Mouse (Mus musculus) limb, embryonic 11.5 days (tissue): Measurements from ENCODE around the gene Caln1. TPM values are rescaled to one million over a fixed set of nuclear protein-coding genes. Genes with fewer than 3 reads are reported as not detected.
A peak's percentile ranks its signal among the peaks of the same experiment; 100 is the strongest.

Experiments used
- ATAC-seq: fragments of 200-750 bp; cut with Nextera tagmentation; 2 replicates; pipeline ENCODE4 v1.8.0; 2017; ENCODE audit warnings: low read depth; ENCODE audit not compliant: insufficient number of reproducible peaks, low FRiP score, low TSS enrichment
- DNase-seq: peaks from one replicate; pipeline ENCODE4 v3.0.0-alpha.2; 2015; ENCODE audit warnings: low spot score
- H3K27ac ChIP-seq: fragments of 300-500 bp; sonication (generic); replicated peaks from 2 replicates; pipeline ENCODE4 v1.5.1; 2014; ENCODE audit warnings: low read depth, mild to moderate bottlenecking, low read length
- H3K27me3 ChIP-seq: fragments of 300-500 bp; sonication (generic); 2 replicates; pipeline ENCODE4 v1.6.1; 2014; ENCODE audit warnings: mild to moderate bottlenecking, low read length, mixed read lengths; ENCODE audit not compliant: control insufficient read depth, insufficient read depth
- H3K36me3 ChIP-seq: fragments of 300-500 bp; sonication (generic); 2 replicates; pipeline ENCODE4 v1.6.1; 2014; ENCODE audit warnings: mild to moderate bottlenecking, low read length, moderate library complexity, mixed read lengths; ENCODE audit not compliant: control insufficient read depth, insufficient read depth
- H3K4me1 ChIP-seq: fragments of 300-500 bp; sonication (generic); 2 replicates; pipeline ENCODE4 v1.6.1; 2014; ENCODE audit warnings: low read length, mixed read lengths; ENCODE audit not compliant: control insufficient read depth, insufficient read depth
- H3K4me2 ChIP-seq: fragments of 300-500 bp; sonication (generic); 2 replicates; pipeline ENCODE4 v1.6.1; 2014; ENCODE audit warnings: low read depth, mild to moderate bottlenecking, moderate library complexity; ENCODE audit not compliant: severe bottlenecking
- H3K4me3 ChIP-seq: fragments of 300-500 bp; sonication (generic); 2 replicates; pipeline ENCODE4 v1.5.1; 2014; ENCODE audit warnings: low read depth, low read length
- H3K9ac ChIP-seq: fragments of 300-500 bp; sonication (generic); 2 replicates; pipeline ENCODE4 v1.6.1; 2014; ENCODE audit warnings: mild to moderate bottlenecking, low read length
- H3K9me3 ChIP-seq: fragments of 300-500 bp; sonication (generic); 2 replicates; pipeline ENCODE4 v1.6.1; 2016; ENCODE audit warnings: low read length; ENCODE audit not compliant: control insufficient read depth
- WGBS: fragments of 180-500 bp; shearing (Covaris S2); extraction: QIAGEN DNeasy Blood & Tissue Kit; methylation state at CpG from one replicate; pipeline ENCODE4 v1.1.7; 2014; 5-methylcytosine and 5-hydroxymethylcytosine counted together
- polyA plus RNA-seq: library from polyadenylated mRNA; unstranded; fragments of >200 nt; fragmentation: Nextera tagmentation; extraction: Ambion mirVana; gene quantifications from 2 replicates; pipeline ENCODE4 v1.2.1, GENCODE M21; 2014

Gene Caln1
- polyA plus RNA-seq, 1 experiment from 2014 or later, result 0.11 TPM

DNA sequence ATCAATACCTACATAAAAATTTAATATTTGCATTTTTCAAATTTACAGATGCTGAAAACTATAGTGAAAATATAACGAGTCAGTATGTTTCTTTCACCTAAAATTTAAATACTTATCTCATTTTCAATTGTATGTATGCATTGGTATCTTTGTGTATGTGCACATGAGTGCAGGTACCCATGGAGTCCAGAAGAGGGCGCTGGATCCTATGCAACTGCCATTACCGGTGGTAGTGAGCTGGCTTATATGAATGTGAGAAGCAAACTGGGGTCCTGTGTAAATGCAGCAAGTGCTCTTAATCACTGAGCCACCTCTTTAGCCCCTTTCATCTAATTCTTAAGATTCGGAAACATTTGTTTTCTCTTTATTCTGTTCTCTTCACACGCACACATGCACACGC, 146.1 kb downstream of the Caln1 start:
- no peak for ATAC-seq
- Histone ChIP-seq H3K4me2 (no peak overlapping the region), H3K36me3 (no peaks in the 10 kb centered on the region), H3K4me3 (no peak overlapping the region), H3K4me1 (no peaks in the 10 kb centered on the region), H3K27me3 (no peaks in the 10 kb centered on the region), H3K9ac (no peak overlapping the region), H3K27ac (no peak overlapping the region), H3K9me3 (no peaks in the 10 kb centered on the region; the same call in 1 of the 2 replicates)
- DNase-seq, result no peak
- 80% methylated on average over 6 of the region's 6 CpGs for WGBS

DNA sequence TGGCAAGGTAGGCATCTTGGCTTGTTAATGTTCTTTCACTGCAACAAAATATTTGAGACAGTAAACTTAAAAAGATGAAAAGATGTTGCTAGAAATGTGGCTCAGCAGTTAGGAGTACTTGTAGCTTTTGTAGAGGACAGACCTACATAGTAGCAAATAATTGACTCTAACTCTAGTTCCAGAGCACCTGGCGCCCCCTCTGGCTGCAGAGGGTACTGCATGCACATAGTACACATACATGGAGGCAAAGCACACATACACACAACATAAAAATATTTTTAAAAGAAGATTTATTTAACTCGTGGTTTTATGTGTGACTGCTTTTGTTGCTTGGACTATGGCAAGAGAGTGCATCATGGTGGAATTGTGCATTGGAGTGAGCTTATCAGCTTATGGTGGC, 151.3 kb downstream of the Caln1 start:
- no peaks in the 10 kb centered on the region for H3K4me1 ChIP-seq
- no peaks in the 10 kb centered on the region for H3K27me3 ChIP-seq
- no peak overlapping the region for H3K9ac ChIP-seq
- no peak overlapping the region for H3K4me2 ChIP-seq
- H3K36me3 ChIP-seq, result no peaks in the 10 kb centered on the region
- H3K27ac ChIP-seq, result no peak overlapping the region
- H3K4me3 ChIP-seq, result no peak overlapping the region
- no peak for ATAC-seq
- DNase-seq, result no peak
- peaks cover 2% of the 10 kb centered on the region; the same call in 1 of the 2 replicates for H3K9me3 ChIP-seq
- WGBS, result 62% methylated on average over 2 of the region's 2 CpGs

GRCm38 (mm10) chr5:130527416-130527815, 158.2 kb downstream of the Caln1 start:
- Histone ChIP-seq H3K27me3 (no peaks in the 10 kb centered on the region), H3K9me3 (no peaks in the 10 kb centered on the region), H3K36me3 (no peaks in the 10 kb centered on the region), H3K4me2 (no peak overlapping the region), H3K4me3 (no peak overlapping the region), H3K9ac (no peak overlapping the region), H3K27ac (no peak overlapping the region), H3K4me1 (no peaks in the 10 kb centered on the region)
- no peak for DNase-seq
- no peak for ATAC-seq
- 90% methylated on average over 2 of the region's 2 CpGs for WGBS

DNA sequence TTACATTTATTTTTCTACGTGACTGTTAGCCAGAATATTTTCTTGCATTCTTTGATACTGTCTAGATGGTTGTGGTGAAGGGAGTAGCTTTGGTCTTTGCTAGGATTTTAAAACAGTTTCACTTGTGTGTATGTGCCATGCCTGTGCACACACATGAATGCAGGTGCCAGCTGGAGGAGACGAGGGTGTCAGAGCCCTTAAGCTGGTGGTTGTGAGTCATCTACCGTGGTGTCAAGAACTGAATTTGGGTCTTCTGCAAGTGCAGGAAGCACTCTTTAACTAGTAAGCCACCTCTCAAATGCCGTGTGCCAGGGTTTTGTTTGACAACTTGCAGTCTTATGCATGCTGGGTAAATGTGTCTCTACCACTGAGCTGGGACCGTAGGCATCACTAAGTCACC, 178.2 kb downstream of the Caln1 start:
- Histone ChIP-seq H3K4me3 (no peak overlapping the region), H3K36me3 (no peaks in the 10 kb centered on the region), H3K9ac (no peak overlapping the region), H3K27ac (no peak overlapping the region), H3K4me1 (no peaks in the 10 kb centered on the region), H3K27me3 (no peaks in the 10 kb centered on the region), H3K4me2 (no peak overlapping the region), H3K9me3 (no peaks in the 10 kb centered on the region)
- ATAC-seq (no peak), DNase-seq (no peak)
- WGBS, result 91% methylated on average over 5 of the region's 5 CpGs

DNA sequence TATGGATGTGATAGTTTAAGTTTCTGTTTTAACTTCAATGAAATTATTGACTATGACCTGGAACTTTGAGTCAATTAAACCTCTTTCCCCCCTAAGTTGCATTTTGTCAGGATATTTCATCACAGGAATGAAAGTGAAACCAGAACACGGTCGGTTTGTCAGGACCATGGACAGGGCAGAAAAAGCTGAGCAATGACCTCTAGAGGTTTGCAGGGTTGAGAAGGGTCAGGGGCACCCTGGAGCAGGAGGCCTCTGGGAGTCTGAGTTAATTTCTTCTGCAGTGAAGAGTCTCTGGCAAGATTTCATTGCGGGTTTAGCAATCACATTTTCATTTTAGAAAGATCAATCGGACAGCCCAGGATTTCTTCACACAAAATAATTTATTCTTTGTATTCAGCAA, 184.7 kb downstream of the Caln1 start:
- ATAC-seq, result no peak

GRCm38 (mm10) chr5:130563146-130563545, 193.9 kb downstream of the Caln1 start:
- Histone ChIP-seq H3K4me1 (no peaks in the 10 kb centered on the region), H3K27ac (no peak overlapping the region), H3K27me3 (no peaks in the 10 kb centered on the region), H3K9me3 (0 out of 2 replicates have a peak, but pooled peaks cover 3% of the 10 kb centered on the region), H3K4me2 (no peak overlapping the region), H3K4me3 (no peak overlapping the region), H3K9ac (no peak overlapping the region), H3K36me3 (no peaks in the 10 kb centered on the region)
- no peak for ATAC-seq
- 62% methylated on average over 3 of the region's 3 CpGs for WGBS
- DNase-seq, result no peak

More for the DNA sequence above, 184.7 kb downstream of the Caln1 start:
- H3K27ac ChIP-seq, result no peak overlapping the region
- no peaks in the 10 kb centered on the region for H3K4me1 ChIP-seq
- DNase-seq, result peak; percentile 57
- H3K27me3 ChIP-seq, result no peaks in the 10 kb centered on the region
- no peak overlapping the region for H3K4me2 ChIP-seq
- no peak overlapping the region for H3K9ac ChIP-seq
- WGBS, result 58% methylated on average over 4 of the region's 4 CpGs
- H3K36me3 ChIP-seq, result no peaks in the 10 kb centered on the region
- no peak overlapping the region for H3K4me3 ChIP-seq
- no peaks in the 10 kb centered on the region for H3K9me3 ChIP-seq

DNA sequence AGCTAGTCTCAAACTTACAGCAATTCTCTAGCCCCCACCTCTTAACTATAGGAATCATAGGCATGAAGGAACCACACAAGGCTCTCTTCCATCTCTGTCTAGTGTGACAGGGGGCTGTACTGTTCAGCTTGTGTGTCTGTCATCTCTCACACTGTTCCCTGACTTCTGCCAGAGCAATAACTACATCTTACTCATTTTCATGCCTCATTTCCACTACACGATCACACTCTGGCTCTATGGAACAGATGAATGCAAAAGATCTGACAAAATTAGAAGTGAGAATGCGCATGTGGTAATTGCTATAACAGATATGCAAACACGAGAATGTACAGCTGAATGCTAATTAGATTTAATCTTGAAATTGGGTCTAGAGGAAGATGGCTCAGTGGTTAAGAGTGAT, 196.7 kb downstream of the Caln1 start:
- no peaks in the 10 kb centered on the region for H3K36me3 ChIP-seq
- DNase-seq, result no peak
- no peak overlapping the region for H3K27ac ChIP-seq
- H3K4me3 ChIP-seq, result no peak overlapping the region
- no peak for ATAC-seq
- H3K9ac ChIP-seq, result no peak overlapping the region
- H3K9me3 ChIP-seq, result 0 out of 2 replicates have a peak, but pooled peaks cover 3% of the 10 kb centered on the region
- whole genome bisulfite sequencing, result 94% methylated on average over 3 of the region's 3 CpGs
- no peak overlapping the region for H3K4me2 ChIP-seq
- H3K4me1 ChIP-seq, result no peaks in the 10 kb centered on the region
- H3K27me3 ChIP-seq, result no peaks in the 10 kb centered on the region

DNA sequence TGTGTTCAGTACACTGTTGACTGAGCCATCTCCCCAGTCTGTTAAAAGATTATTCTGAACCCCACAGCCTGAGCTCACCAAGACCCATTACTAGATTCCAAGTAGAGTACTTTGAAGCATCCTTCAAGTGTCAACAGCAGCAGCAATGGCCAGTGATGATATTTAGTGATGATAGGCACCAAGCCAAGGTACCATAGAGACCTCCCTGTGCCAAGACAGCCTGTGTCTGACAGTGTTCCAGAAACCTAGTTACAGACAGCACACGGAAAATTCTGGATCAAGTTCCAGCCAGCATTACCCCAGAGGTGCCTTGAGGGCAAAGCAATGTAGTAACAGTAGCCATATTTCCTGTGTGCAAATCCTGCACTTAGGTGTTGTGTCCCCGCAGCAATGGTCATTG, 208.3 kb downstream of the Caln1 start:
- H3K27ac ChIP-seq, result no peak overlapping the region
- WGBS, result 84% methylated on average over 2 of the region's 2 CpGs
- no peak overlapping the region for H3K9ac ChIP-seq
- no peak overlapping the region for H3K4me2 ChIP-seq
- H3K4me1 ChIP-seq, result no peaks in the 10 kb centered on the region
- no peak for ATAC-seq
- no peak for DNase-seq
- no peaks in the 10 kb centered on the region for H3K9me3 ChIP-seq
- H3K27me3 ChIP-seq, result no peaks in the 10 kb centered on the region
- no peaks in the 10 kb centered on the region for H3K36me3 ChIP-seq
- H3K4me3 ChIP-seq, result no peak overlapping the region

DNA sequence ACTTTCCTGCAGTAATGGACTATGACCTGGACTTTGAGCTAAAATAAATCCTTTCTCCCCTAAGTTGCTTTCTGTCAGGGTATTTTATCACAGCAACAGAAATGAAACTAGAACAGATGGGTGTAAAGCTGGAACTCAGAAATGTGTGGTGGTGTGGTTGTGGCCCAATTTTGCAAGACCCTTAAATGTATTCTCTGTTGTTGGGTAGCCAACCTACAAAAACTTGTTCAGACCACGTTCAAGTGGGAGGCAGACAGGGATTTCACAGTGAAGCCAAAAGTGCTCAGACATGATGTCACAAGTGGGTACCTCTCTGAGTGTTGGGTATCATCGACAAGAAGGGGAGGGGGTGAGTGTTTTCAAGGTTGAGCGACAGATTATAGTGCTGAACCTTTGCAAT, 214.8 kb downstream of the Caln1 start:
- 78% methylated on average over 3 of the region's 3 CpGs for WGBS
- Histone ChIP-seq H3K4me2 (no peak overlapping the region), H3K9me3 (no peaks in the 10 kb centered on the region), H3K27ac (no peak overlapping the region), H3K4me3 (no peak overlapping the region), H3K27me3 (no peaks in the 10 kb centered on the region), H3K36me3 (no peaks in the 10 kb centered on the region), H3K4me1 (no peaks in the 10 kb centered on the region), H3K9ac (no peak overlapping the region)
- DNase-seq (no peak), ATAC-seq (no peak)
